Mouse (Mus musculus): ENCODE results near the gene Gab1. TPM values are rescaled to one million over a fixed set of nuclear protein-coding genes. Genes with fewer than 3 reads are reported as not detected.

The Gab1 gene
- polyA plus RNA-seq, 1 experiment from 2014 or later: 12.5 TPM

- 64% methylated on average over 4 of the region's 4 CpGs for WGBS
Measured at GRCm38 (mm10) chr8:80825136-80825535, 55.2 kb downstream of the Gab1 start.

DNA sequence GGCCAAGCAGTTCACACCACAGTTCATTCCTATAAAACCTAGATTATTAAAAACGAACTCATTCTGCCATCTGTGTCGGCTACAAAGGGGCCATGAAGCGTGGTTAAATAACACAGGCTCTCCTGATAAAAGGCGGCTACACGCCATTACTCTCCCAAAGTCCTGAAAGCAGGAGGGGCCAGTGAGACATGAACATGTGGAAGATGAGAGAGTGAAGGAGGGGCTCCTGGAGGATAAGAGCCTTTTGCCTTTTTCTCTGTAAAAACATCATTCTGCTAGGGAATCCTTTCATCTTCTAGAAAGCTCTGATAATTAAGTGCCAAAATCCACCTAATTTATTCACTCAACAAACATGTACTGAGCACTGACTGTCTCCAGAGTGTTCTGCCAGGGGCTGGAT lies 55.9 kb downstream of the Gab1 start:
- Histone ChIP-seq H3K4me2 (ENCODE audit: low read depth, low read length) (no peak overlapping the region), H3K4me1 (ENCODE audit: control insufficient read depth, insufficient read depth, low read length) (peaks cover 11% of the 10 kb centered on the region; the same call in 1 of the 2 replicates), H3K4me3 (ENCODE audit: low read depth, low read length) (no peak overlapping the region), H3K27me3 (ENCODE audit: control insufficient read depth, insufficient read depth, low read length) (no peaks in the 10 kb centered on the region), H3K9ac (replicated peaks; ENCODE audit: low read depth, low read length) (no peak overlapping the region), H3K9me3 (ENCODE audit: control insufficient read depth, low read length) (no peaks in the 10 kb centered on the region), H3K36me3 (ENCODE audit: control insufficient read depth, insufficient read depth, low read length) (no peaks in the 10 kb centered on the region), H3K27ac (ENCODE audit: low read depth, low read length) (no peak overlapping the region)
- ATAC-seq (ENCODE audit: low read depth): no peak
- 31% methylated on average over 5 of the region's 5 CpGs for WGBS

More at GRCm38 (mm10) chr8:80825136-80825535, 55.2 kb downstream of the Gab1 start:
- Histone ChIP-seq H3K9me3 (ENCODE audit: control insufficient read depth, low read length) (no peaks in the 10 kb centered on the region), H3K4me2 (ENCODE audit: low read depth, low read length) (no peak overlapping the region), H3K4me1 (ENCODE audit: control insufficient read depth, insufficient read depth, low read length) (peaks cover 13% of the 10 kb centered on the region), H3K36me3 (ENCODE audit: control insufficient read depth, insufficient read depth, low read length) (no peaks in the 10 kb centered on the region), H3K9ac (replicated peaks; ENCODE audit: low read depth, low read length) (no peak overlapping the region), H3K4me3 (ENCODE audit: low read depth, low read length) (no peak overlapping the region), H3K27ac (ENCODE audit: low read depth, low read length) (no peak overlapping the region), H3K27me3 (ENCODE audit: control insufficient read depth, insufficient read depth, low read length) (no peaks in the 10 kb centered on the region)
- no peak for ATAC-seq (ENCODE audit: low read depth)

GRCm38 (mm10) chr8:80823250-80823649 lies 57.1 kb downstream of the Gab1 start:
- Histone ChIP-seq H3K27ac (ENCODE audit: low read depth, low read length) (no peak overlapping the region), H3K27me3 (ENCODE audit: control insufficient read depth, insufficient read depth, low read length) (no peaks in the 10 kb centered on the region), H3K4me3 (ENCODE audit: low read depth, low read length) (no peak overlapping the region), H3K9ac (replicated peaks; ENCODE audit: low read depth, low read length) (no peak overlapping the region), H3K36me3 (ENCODE audit: control insufficient read depth, insufficient read depth, low read length) (no peaks in the 10 kb centered on the region), H3K4me2 (ENCODE audit: low read depth, low read length) (no peak overlapping the region), H3K4me1 (ENCODE audit: control insufficient read depth, insufficient read depth, low read length) (peaks cover 11% of the 10 kb centered on the region; the same call in 1 of the 2 replicates), H3K9me3 (ENCODE audit: control insufficient read depth, low read length) (no peaks in the 10 kb centered on the region)
- ATAC-seq (ENCODE audit: low read depth): no peak
- WGBS: 79% methylated on average over 5 of the region's 5 CpGs

DNA sequence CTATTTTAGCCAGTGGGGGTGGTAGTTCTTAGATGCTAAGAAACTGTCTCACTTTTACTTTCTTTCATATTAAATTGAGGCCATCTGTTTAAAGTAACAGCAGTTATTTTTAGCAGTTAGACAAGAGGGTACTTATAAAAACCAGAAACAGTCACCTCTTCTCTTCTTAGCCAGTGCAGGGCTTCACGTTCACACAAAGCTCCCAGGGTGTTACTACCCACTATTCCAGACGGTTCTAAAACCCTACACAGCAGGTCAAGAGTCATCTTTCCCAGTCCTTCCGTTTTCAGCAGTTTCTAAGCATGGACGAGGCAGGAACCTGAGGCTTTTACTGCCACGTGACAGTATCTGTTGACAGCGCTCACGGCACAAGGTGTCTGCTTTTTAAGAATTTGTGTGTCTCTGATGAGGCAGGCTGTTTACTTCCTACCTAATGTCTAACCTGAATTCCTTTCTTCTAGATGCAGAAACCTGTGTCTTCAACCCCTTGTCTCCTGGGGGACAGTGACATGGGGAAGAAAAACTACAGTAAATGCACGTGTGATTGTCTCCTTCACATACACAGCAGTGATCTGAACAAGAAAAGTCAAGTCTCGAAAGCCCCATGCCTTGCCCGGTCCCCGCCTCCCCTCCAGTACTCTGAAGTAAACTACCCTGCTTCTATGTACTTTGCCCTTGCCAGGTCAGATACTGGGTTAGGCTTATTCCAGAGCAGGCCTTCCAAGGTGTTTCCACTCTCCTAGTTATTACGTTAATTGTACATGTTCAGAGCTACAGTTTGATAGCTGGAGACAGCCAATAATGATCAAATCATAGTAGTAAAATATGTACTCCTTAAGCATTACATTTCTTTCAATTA lies 58.7 kb downstream of the Gab1 start:
- no peaks in the 10 kb centered on the region for H3K36me3 ChIP-seq (ENCODE audit: control insufficient read depth, insufficient read depth, low read length)
- no peak overlapping the region for H3K9ac ChIP-seq (replicated peaks; ENCODE audit: low read depth, low read length)
- ATAC-seq (ENCODE audit: low read depth): no peak
- H3K4me2 ChIP-seq (ENCODE audit: low read depth, low read length): no peak overlapping the region
- WGBS: 74% methylated on average over 12 of the region's 12 CpGs
- H3K27ac ChIP-seq (ENCODE audit: low read depth, low read length): no peak overlapping the region
- no peak overlapping the region for H3K4me3 ChIP-seq (ENCODE audit: low read depth, low read length)
- H3K9me3 ChIP-seq (ENCODE audit: control insufficient read depth, low read length): no peaks in the 10 kb centered on the region
- peaks cover 11% of the 10 kb centered on the region; the same call in 1 of the 2 replicates for H3K4me1 ChIP-seq (ENCODE audit: control insufficient read depth, insufficient read depth, low read length)
- H3K27me3 ChIP-seq (ENCODE audit: control insufficient read depth, insufficient read depth, low read length): no peaks in the 10 kb centered on the region

DNA sequence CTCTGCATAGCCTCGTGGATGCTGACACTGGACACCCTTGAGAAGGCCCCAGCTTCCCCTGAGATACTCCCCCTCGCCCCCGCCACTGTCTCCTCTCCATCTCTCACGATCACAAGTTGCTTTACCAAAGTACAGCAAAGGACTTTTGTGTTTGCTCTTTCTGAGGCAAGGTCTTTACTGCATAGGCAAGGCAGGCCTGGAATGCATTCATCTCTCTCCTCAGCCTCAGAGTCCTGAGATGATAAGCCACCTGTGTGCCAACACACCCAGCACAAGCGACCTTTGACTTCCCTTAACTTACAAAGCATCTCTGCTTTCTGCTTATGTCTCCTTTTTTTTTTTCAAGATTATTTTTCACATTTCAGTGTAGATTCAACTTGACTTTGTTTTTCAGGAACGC lies 61.3 kb downstream of the Gab1 start:
- no peaks in the 10 kb centered on the region for H3K36me3 ChIP-seq (ENCODE audit: control insufficient read depth, insufficient read depth, low read length)
- no peak overlapping the region for H3K4me3 ChIP-seq (ENCODE audit: low read depth, low read length)
- 85% methylated on average over 6 of the region's 6 CpGs for WGBS
- H3K27ac ChIP-seq (ENCODE audit: low read depth, low read length): no peak overlapping the region
- H3K4me2 ChIP-seq (ENCODE audit: low read depth, low read length): no peak overlapping the region
- no peaks in the 10 kb centered on the region for H3K9me3 ChIP-seq (ENCODE audit: control insufficient read depth, low read length)
- peaks cover 4% of the 10 kb centered on the region; the same call in 1 of the 2 replicates for H3K4me1 ChIP-seq (ENCODE audit: control insufficient read depth, insufficient read depth, low read length)
- no peaks in the 10 kb centered on the region for H3K27me3 ChIP-seq (ENCODE audit: control insufficient read depth, insufficient read depth, low read length)
- ATAC-seq (ENCODE audit: low read depth): no peak
- no peak overlapping the region for H3K9ac ChIP-seq (replicated peaks; ENCODE audit: low read depth, low read length)

DNA sequence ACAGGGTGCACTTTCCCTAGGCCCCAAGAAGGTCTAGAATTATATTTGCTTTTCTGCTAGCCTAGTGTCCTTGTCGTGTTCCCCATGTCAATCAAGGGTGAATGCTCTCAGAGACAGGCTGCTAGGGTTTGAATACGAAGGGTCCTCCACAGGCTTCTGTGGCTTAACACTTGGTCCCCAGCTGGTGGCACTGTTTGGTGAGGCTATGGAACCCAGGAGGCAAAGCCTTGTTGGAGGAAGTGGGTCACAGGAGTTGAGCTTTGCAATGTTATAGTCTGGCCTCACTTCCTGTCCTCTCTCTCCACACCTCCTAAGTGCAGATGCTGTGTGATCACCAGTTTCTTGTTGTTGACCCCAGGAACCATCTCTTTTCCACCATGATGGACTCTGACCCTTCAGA lies 63.3 kb downstream of the Gab1 start:
- Histone ChIP-seq H3K9me3 (ENCODE audit: control insufficient read depth, low read length) (no peaks in the 10 kb centered on the region), H3K27ac (ENCODE audit: low read depth, low read length) (no peak overlapping the region), H3K4me3 (ENCODE audit: low read depth, low read length) (no peak overlapping the region), H3K9ac (replicated peaks; ENCODE audit: low read depth, low read length) (no peak overlapping the region), H3K4me1 (ENCODE audit: control insufficient read depth, insufficient read depth, low read length) (no peaks in the 10 kb centered on the region; the same call in 1 of the 2 replicates), H3K36me3 (ENCODE audit: control insufficient read depth, insufficient read depth, low read length) (no peaks in the 10 kb centered on the region), H3K27me3 (ENCODE audit: control insufficient read depth, insufficient read depth, low read length) (no peaks in the 10 kb centered on the region), H3K4me2 (ENCODE audit: low read depth, low read length) (no peak overlapping the region)
- 84% methylated on average over 2 of the region's 2 CpGs for WGBS
- no peak for ATAC-seq (ENCODE audit: low read depth)

GRCm38 (mm10) chr8:80815179-80815578 lies 65.1 kb downstream of the Gab1 start:
- Histone ChIP-seq H3K27ac (ENCODE audit: low read depth, low read length) (no peak overlapping the region), H3K9ac (replicated peaks; ENCODE audit: low read depth, low read length) (no peak overlapping the region), H3K4me1 (ENCODE audit: control insufficient read depth, insufficient read depth, low read length) (no peaks in the 10 kb centered on the region; the same call in 1 of the 2 replicates), H3K9me3 (ENCODE audit: control insufficient read depth, low read length) (no peaks in the 10 kb centered on the region), H3K27me3 (ENCODE audit: control insufficient read depth, insufficient read depth, low read length) (no peaks in the 10 kb centered on the region), H3K4me2 (ENCODE audit: low read depth, low read length) (no peak overlapping the region), H3K4me3 (ENCODE audit: low read depth, low read length) (no peak overlapping the region), H3K36me3 (ENCODE audit: control insufficient read depth, insufficient read depth, low read length) (no peaks in the 10 kb centered on the region)
- ATAC-seq (ENCODE audit: low read depth): no peak
- 69% methylated on average over 6 of the region's 6 CpGs for WGBS

DNA sequence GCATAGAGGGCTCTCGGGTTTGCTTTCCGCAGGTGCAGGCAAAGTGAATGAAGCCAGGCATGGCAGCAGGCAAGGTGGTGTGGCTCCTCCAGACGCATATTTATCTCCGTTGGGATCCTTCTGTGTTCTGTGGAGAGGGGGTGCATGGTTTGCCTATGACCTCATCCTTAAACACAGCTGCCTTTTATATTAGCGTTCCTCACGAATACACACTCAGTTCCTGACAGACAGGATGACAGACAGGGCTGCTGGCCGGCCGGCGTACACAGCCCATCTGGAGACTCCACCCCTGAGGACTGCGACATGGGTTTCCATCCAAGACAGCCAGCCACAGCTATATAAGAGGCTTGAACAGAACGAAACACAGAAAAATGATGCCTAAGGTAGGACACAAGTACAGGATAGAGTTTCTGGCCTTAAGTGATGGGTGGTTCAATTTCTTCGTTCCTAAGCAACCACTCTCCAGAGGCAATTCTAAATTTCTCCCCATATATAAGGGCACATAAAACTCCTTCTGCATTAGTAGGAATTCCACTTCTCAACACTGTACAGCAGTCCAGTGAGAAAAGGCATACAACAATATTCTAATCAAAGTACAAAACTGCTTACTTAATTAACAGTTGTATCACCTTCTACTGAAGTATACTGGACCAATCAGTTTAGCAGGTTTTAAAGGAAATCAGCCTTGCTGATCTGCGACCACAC lies 66.1 kb downstream of the Gab1 start:
- H3K36me3 ChIP-seq (ENCODE audit: control insufficient read depth, insufficient read depth, low read length): no peaks in the 10 kb centered on the region
- H3K9ac ChIP-seq (replicated peaks; ENCODE audit: low read depth, low read length): no peak overlapping the region
- H3K9me3 ChIP-seq (ENCODE audit: control insufficient read depth, low read length): no peaks in the 10 kb centered on the region
- 43% methylated on average over 13 of the region's 13 CpGs for WGBS
- H3K4me1 ChIP-seq (ENCODE audit: control insufficient read depth, insufficient read depth, low read length): no peaks in the 10 kb centered on the region; the same call in 1 of the 2 replicates
- H3K4me2 ChIP-seq (ENCODE audit: low read depth, low read length): no peak overlapping the region
- H3K27ac ChIP-seq (ENCODE audit: low read depth, low read length): no peak overlapping the region
- no peaks in the 10 kb centered on the region for H3K27me3 ChIP-seq (ENCODE audit: control insufficient read depth, insufficient read depth, low read length)
- peak; percentile 51; the same call in 1 of the 2 replicates for ATAC-seq (ENCODE audit: low read depth)
- no peak overlapping the region for H3K4me3 ChIP-seq (ENCODE audit: low read depth, low read length)

DNA sequence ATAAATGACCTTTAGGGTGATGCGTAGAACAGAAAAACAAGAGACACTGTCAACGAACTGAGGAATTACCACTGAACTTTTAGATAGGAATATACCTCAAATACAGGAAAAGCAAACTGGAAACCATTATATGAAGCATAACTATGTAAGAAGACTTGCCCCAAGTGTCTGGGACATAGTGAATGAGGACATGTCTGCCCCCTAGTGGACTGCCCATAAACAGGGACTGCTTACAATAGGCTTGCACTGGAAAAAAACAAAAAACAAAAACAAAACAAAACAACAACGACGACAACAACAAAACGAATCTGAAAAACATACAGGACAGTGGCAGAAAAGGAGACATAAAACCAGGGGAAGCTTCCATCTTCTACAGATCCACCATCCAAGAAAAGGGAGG lies 66.9 kb downstream of the Gab1 start:
- Histone ChIP-seq H3K27me3 (ENCODE audit: control insufficient read depth, insufficient read depth, low read length) (no peaks in the 10 kb centered on the region), H3K4me3 (ENCODE audit: low read depth, low read length) (no peak overlapping the region), H3K9me3 (ENCODE audit: control insufficient read depth, low read length) (no peaks in the 10 kb centered on the region), H3K4me2 (ENCODE audit: low read depth, low read length) (no peak overlapping the region), H3K4me1 (ENCODE audit: control insufficient read depth, insufficient read depth, low read length) (no peaks in the 10 kb centered on the region; the same call in 1 of the 2 replicates), H3K36me3 (ENCODE audit: control insufficient read depth, insufficient read depth, low read length) (no peaks in the 10 kb centered on the region), H3K27ac (ENCODE audit: low read depth, low read length) (no peak overlapping the region), H3K9ac (replicated peaks; ENCODE audit: low read depth, low read length) (no peak overlapping the region)
- no peak for ATAC-seq (ENCODE audit: low read depth)
- WGBS: 82% methylated on average over 5 of the region's 5 CpGs

Data from neural tube, embryonic 14.5 days (tissue).